18 mouse cellular contexts compared by ENCODE assay signal in the genomic region with DNA sequence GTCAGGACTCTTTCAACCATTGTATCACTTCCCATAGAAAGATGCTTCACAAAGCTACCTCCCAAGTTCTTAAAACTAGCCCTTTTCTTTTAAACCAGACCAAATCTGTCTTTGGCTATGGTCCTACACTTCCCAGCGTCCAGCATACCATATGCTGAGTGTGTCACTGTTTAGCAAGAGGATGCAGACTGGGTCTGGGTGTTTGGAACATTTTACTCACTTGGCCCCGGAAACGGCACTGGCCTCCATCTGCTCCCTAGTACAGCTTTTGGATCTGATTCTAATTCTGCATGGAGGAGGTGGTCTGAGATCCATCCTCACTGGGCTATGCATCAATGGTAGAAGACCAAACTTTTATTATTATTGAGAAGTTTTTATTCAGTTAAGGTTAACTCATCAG.
DNase-seq lines count a peak whose midpoint lies in the region; ATAC-seq lines count a peak whose summit lies in the region.
"Had no signal": no experiment of that assay in that cellular context is flagged by ENCODE, and none has a peak within 500 bp of the region (broad histone marks: within the 10 kb centered on the region; RNA-seq: fewer than 3 reads in every experiment).

No protein-coding gene starts in this region.

- DNase-seq in frontal cortex, postnatal 36 days (ENCODE audit: low spot score in 2 of 2): peak; percentile 22 to 35
- no peak for DNase-seq in frontal cortex, postnatal 14 days (ENCODE audit: low spot score in 2 of 2)
- DNase-seq in right cerebral cortex, postnatal 36 days (ENCODE audit: low spot score in 2 of 2): peak; percentile 16 to 25
- DNase-seq in right cerebral cortex, postnatal 25 days: no peak
- peak; percentile 80 to 87 for DNase-seq in cerebellum, postnatal 10 days
- DNase-seq in layer of hippocampus, postnatal 14 days (ENCODE audit: low spot score in 2 of 2): no peak
- DNase-seq: adrenal gland, postnatal 25 days; gastrocnemius, postnatal 25 days; heart, postnatal 4 days; kidney, adult 11 months; layer of hippocampus, postnatal 36 days; lung, adult 18-20 months; lung, postnatal 14 days; spleen, adult 18-20 months; thymus, postnatal 36 days had no signal

- no peak for ATAC-seq in erythroblast, adult 5-6 weeks (replicated peaks; ENCODE audit: low FRiP score, poor library complexity, severe bottlenecking)
- ATAC-seq: hindbrain, embryonic 16.5 days; midbrain, embryonic 13.5 days had no signal

Comparison
In these comparisons a context has a peak if more than half of its experiments do, and no peak if none do; other contexts are left out.
1. DNase-seq: peak in frontal cortex, postnatal 36 days (2 of 2), right cerebral cortex, postnatal 36 days (2 of 2) and cerebellum, postnatal 10 days (2 of 2); none in frontal cortex, postnatal 14 days (0 of 2), right cerebral cortex, postnatal 25 days (single experiment) and layer of hippocampus, postnatal 14 days (0 of 2).